Mouse (Mus musculus): ENCODE measurements around the gene Slc22a1. TPM values are rescaled to one million over a fixed set of nuclear protein-coding genes. Genes with fewer than 3 reads are reported as not detected.

The Slc22a1 gene
- polyA plus RNA-seq, 1 experiment: 1.6 TPM

DNA sequence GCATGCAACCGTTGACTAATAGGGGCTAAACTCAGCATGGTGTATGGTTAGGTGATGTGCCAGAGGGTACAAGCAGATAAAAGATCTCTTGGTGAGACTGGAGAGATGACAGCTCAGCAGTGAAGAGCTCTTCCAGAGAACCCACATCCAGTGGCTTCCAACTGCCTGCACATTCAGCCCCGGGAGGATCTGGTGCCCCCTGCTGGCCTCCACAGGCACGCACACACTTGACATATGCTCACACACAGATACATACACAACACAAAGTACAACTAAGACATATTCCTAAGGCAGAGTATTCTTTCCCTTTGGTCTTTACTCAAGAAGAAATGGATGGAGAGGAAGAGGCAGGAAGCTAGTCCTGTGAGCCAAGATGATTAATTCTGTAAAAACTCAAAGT, 36.0 kb downstream of the Slc22a1 start:
- DNase-seq (ENCODE audit: extremely low spot score in 1 of 2, low spot score in 1 of 2): no peak

DNA sequence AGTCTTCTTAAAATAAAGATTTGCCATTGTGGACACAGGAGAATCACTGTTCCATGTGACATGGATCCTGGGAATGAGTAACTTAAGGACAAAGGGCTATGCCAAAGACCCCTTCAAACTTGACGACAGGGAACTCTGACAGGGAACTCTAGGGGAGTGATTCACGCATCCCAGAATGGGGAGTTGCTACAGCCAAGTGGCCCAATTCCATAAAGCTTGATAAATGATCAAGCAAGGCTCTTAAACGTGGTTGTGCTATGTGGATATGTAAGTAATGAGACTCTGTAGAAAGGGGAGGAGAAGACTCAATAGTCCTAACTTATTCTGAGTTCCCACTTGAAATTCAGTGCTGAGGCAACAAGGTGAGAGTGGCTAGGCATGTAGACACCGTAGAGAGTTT, 40.8 kb downstream of the Slc22a1 start:
- no peak for DNase-seq (ENCODE audit: extremely low spot score in 1 of 2, low spot score in 1 of 2)

DNA sequence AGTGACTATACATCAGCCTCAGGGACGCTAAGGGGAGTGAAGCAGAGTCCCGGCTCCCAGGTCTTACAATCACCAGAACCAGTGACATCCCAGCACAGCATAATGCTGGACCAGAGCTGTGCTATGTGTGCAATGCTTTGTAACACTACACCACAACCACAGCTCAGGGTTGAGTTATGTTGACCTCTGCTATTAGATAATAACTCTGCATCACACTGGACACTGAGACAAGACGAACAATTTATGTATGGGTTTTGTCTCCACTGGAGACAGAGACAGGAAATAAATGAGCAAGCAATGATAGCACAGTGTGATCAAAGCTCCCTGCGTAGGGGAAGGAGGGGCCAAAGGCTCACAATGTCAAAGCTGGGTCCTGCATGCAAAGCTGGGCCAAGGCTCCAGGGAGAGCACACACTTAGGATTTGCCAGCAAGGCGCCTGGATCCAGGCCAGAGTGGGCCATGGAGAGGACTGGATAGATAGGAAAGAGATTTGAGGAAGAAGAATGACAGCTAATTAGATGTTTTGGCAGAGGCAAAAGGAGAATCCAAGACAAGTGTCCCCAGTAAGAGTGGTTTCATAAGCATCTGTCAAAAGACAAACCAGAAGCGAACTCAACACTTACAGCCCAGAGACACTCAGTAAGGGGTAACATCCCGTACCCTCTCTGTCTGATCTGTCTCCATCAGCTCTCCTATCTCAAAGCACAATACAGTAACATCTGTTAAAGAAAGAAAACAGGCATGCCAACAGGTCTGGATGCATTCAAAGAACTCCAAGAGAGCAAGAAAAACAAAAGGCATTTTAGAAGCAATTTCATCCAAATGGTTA, 43.6 kb downstream of the Slc22a1 start:
- DNase-seq (ENCODE audit: extremely low spot score in 1 of 2, low spot score in 1 of 2): no peak

DNA sequence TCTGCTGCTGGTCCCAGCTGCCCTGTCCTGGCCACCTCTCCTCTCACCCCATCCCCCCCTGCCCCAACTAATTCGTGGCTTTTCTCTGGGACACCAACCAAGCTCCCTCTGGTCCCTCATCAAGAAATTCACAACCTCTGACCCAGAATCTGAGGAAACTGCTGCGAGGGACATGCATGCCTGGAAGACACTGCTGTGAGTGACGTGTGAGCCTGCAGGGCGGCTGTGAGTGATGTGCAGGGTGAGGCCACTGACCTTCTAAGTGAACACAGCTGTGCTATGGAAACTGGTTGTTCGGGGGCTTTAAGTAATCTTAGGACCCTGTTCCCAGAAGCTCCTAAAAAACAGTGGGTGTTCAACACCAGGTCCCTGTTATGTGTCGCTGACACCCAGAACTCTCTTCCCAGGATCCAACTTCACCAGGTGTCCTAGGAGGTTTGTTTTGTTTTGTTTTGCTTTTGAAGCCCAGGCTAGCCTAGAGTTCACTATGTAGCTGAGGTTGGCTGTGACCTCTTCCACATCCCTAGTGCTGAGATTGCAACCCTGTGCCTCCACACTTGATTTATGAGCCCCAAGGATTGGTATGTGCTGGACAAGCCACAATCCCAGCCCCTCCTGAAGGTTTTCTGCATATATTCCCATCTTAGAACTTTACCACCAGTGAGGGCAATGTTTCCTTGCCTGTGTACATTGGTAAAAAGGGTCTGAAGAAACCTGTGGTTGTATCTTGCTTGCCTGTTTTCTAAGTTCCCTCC, 44.5 kb downstream of the Slc22a1 start:
- no peak for DNase-seq (ENCODE audit: extremely low spot score in 1 of 2, low spot score in 1 of 2)

DNA sequence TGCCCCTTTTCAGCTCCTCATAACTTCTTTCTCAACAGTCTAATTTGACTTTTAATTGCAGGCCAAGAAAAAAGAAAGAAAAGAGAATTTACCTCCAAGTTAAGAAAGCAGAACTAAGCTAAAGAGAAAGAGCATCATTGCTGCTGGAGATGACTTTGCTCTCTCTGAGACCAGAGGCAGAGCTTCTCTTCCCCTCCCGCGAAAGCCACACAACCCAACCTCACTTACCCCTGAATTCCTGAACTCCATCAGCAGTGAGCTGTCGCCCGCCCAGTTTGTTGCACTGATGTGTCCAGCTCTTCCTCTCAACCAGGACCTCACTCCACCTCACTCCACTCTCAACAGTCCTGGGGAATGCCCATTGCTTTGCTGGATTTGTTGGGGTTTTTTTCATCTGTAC, 47.6 kb downstream of the Slc22a1 start:
- DNase-seq (ENCODE audit: extremely low spot score in 1 of 2, low spot score in 1 of 2): no peak

DNA sequence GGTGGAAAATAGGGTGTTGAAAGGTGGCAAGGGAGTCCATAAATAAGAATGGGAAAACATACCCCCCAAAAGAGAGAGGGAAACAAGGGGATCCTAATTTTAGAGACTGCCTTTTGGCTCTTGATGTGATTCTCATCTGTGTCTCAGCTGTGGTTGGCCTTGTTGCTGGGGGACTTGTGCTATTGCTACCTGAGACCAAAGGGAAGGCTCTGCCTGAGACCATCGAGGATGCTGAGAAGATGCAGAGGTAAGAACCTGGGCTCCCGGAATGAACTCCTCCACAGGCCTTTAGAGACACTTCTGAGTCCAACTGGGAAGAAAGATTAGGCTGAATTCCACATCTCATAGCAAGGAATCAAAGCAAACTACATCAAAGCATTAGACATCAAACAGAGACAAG, 56.0 kb downstream of the Slc22a1 start:
- DNase-seq (ENCODE audit: extremely low spot score in 1 of 2, low spot score in 1 of 2): no peak

DNA sequence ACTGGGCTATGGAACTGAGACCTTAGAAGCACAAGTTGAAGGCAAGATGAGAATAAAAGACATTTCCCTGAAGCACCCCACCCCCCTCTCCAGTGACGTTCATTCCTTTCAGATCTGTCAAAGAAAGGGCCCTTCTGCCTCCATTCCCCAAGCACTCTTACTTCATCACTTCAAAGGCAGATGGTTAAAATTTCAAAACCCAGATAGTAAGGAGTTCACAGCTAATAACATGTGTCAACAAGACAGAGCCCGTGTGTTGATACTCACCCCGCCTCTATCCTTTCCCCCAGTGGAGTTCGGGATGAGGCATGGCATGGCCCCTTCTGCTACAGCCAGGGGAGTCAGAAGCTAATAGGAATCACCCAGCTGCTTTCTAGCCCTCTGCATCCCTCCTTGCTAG, 60.2 kb downstream of the Slc22a1 start:
- no peak for DNase-seq (ENCODE audit: extremely low spot score in 1 of 2, low spot score in 1 of 2)

DNA sequence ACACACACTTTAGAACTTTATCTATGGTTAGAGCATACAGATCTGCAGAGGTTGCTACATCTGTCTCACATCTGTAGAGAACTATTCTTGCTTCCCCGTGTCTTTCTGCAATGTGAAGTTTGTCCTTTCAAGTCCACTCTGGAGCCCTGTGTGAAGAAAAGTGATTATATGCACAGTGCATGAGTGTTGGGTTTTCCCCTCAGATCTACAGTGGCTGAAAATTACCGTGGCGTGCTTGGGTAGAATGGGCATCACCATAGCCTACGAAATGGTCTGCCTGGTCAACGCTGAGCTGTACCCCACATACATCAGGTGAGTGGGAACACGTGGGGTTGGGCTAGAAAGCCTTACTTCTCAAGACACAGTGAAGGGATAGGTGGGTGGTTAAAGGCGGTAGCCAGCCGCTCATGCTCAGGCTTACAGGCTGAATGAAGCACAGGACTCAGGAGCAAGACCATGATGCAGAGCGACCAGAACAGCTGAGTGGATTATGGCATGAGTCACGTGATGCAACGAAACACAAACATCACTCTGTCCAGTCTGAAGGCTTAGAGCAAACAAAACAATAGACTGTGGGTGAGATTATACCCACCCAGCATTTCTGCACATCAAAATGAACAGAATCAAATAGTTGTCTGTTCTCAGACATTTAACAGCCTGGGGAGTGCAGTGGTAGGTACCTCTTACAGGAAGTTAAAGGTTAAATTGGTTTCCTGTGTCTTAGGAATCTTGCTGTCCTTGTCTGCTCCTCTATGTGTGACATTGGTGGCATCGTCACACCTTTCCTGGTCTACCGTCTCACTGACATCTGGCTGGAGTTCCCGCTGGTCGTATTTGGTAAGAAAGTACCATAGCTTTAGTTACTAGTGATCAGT, 60.9 kb downstream of the Slc22a1 start:
- no peak for DNase-seq (ENCODE audit: extremely low spot score in 1 of 2, low spot score in 1 of 2)

DNA sequence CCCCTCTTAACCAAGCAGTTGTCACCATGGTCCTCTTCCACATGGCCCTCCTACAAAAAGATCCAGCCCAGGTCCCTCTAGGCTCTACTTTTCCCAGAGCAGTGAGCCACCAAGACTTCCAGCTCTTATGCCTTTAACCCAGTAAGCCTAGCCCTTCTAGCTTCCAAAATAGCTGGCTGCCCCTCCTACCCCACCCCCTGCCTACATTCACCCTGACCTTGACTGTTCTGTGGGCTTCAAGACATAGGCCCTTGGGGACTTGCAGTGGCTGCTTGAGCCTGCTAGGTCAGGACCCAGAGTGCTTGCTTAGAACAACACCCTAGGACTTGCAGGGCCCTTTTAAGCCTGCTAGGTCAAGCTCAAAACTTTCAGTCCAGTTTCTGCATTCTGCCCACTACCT, 68.4 kb downstream of the Slc22a1 start:
- no peak for DNase-seq (ENCODE audit: extremely low spot score in 1 of 2, low spot score in 1 of 2)

DNA sequence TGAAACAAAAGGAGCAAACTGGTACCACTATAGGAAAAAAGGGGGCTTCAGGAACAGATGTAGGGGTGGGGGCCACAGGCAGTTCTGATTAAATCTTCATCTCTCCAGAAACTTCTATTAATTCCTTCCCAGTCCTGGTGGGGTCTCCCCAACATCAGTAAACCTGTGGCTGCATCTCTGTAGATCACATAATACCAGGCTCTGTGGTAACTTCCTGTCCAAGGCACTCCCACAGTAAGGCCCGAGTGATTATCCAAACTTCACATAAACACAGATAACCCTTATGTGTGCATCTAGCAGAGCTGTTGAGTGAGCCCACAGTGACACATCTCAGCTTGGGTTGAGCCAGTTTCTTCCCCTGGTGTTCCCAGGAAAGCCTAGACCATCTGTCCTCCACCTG, 69.0 kb downstream of the Slc22a1 start:
- DNase-seq (ENCODE audit: extremely low spot score in 1 of 2, low spot score in 1 of 2): no peak

Other genes starting within 250 kb of the Slc22a1 start
- gene Slc22a3, start 168.1 kb downstream of the Slc22a1 start, polyA plus RNA-seq (2012; rRNA removed): 1.8 and 1.9 TPM in 2 replicates
- gene Slc22a2, start 91.7 kb downstream of the Slc22a1 start, polyA plus RNA-seq (2012; rRNA removed): 1.7 and 2.5 TPM in 2 replicates
- gene Igf2r, start 93.8 kb upstream of the Slc22a1 start, polyA plus RNA-seq (2012; rRNA removed): 12.7 and 14.8 TPM in 2 replicates
- gene Mas1, start 192.3 kb upstream of the Slc22a1 start, polyA plus RNA-seq (2012; rRNA removed): 25.8 and 34.8 TPM in 2 replicates
- gene Mrgprh, start 200.2 kb upstream of the Slc22a1 start, polyA plus RNA-seq (2012; rRNA removed): 0.22 and 0.23 TPM in 2 replicates
- 3.8 and 4.3 TPM in 2 replicates for gene Pnldc1, start 234.4 kb upstream of the Slc22a1 start, polyA plus RNA-seq (2012; rRNA removed)
- gene Tcp1, start 239.9 kb upstream of the Slc22a1 start, polyA plus RNA-seq (2012; rRNA removed): 122 and 138 TPM in 2 replicates
- gene Mrpl18, start 240.5 kb upstream of the Slc22a1 start, polyA plus RNA-seq (2012; rRNA removed): 55.8 and 56.9 TPM in 2 replicates